Mouse (Mus musculus) heart, postnatal 25 days (tissue): Measurements from ENCODE around the gene P2rx2. TPM values are rescaled to one million over a fixed set of nuclear protein-coding genes. Genes with fewer than 3 reads are reported as not detected.

Experiments
- DNase-seq: peaks from one replicate; pipeline ENCODE4 v3.0.0; 2022; ENCODE audit warnings: low spot score
- intact Hi-C: fragments of 180-260 bp; cut with DNase I; formaldehyde crosslinking; loops from one replicate; pipeline ENCODE4 v1.15.1; 2025
- total RNA-seq, 2 experiments: library from RNA; stranded (reverse); gene quantifications; 2 replicates each; pipeline ENCODE4 v1.2.3; 2021

P2rx2 gene
- total RNA-seq, 2 experiments from 2014 or later = not detected

DNA sequence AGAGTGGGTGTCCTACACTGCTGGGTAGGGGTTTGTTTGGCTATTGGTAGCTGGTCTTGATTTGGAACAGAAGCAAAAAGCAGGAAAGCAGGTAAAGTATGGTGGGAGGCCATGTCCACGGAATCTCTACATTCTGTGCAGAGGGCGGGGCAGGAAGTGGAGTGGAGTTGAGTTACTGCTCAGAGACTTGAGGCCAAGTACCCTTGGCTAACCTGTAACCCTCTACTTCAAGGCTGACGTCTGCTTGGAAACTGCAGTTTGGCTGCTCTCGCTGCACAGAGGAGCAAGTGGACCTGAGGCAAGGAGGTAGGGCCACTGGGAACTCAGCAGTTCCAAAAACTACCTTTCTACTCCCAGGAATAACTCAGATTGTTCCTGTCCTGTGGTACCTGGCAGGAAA, 1.5 kb upstream of the P2rx2 start, which contains the start of gene Lrcol1:
Lrcol1 (plus strand) TSS at position 207 of the 400 bp plus-strand sequence.
- DNase-seq = no peak
- intact Hi-C loops = no loop called here

DNA sequence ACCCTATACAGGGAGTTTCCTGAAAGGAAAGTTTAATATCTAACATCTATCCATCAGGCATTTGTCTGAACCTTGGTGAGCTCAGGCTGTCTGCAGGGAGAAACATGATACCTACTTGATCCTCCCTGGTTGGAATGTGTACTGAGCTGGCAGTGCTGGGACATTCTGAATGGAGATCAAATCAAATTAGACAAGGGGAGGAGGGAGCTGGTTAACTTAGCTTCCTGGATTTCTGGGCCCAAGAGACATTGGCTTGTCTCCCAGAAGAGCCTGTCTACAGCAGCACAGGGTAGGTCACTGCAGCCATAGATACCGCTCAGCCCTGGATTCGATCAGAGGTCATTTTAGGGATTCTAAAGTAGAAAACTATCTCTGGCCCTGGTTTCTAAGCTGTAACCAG, 4.2 kb downstream of the P2rx2 start:
- no peak for DNase-seq
- intact Hi-C loops = no loop called here

DNA sequence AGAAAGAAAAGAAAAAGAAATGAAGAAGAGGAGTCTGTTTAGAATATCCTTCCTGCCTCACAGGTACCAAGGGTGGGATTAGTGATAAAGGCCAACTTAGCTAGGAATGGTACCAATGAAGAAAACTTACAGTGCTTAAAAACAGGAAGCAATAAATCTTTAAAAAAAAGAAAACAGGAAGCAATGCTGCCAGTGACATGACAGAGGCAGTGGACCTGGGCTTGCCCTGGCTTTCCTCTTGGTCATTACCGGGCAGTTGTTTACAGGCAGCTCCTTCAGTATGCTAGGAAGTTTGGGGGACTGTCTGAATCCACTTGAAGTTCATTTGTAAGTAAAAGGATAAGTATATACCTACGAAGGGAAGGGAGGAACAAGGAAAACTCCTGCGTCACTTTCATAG, 12.5 kb downstream of the P2rx2 start:
- DNase-seq = no peak

DNA sequence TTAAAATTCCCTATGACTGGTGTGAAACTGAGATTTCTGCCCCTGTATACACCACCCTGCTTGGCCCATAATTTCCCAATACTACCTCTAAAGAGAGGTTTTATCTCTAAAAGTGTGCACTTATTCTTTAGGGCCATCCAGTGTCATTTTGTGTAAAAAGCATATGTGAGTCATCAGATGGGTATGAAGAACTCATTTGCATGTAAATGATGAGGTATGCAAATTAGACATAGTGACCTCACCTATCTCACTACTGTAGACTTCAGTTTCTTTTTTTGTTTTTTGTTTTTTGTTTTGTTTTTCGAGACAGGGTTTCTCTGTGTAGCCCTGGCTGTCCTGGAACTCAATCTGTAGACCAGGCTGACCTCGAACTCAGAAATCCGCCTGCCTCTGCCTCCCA, 29.9 kb downstream of the P2rx2 start:
- intact Hi-C loops = no loop called here
- no peak for DNase-seq

More for the DNA sequence above, 12.5 kb downstream of the P2rx2 start:
- intact Hi-C loops = no loop called here

DNA sequence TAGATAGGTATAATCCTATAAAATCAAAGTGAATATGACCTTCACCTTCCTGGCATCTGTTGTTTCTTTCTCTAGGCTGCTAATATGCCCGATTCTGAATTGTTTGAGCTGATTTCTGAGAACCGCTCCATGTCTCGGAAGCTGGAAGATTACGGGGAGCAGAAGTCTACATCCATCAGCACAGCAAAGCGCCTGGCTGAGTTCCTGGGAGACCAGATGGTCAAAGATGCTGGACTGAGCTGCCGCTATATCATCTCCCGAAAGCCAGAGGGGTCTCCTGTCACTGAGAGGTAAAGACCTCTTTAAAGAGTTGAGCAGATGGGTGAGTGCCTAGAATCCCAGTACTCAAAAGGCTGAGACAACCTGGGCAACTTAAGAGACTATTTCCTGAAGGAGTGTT, 34.2 kb downstream of the P2rx2 start:
- no peak for DNase-seq
- intact Hi-C loops = no loop called here

DNA sequence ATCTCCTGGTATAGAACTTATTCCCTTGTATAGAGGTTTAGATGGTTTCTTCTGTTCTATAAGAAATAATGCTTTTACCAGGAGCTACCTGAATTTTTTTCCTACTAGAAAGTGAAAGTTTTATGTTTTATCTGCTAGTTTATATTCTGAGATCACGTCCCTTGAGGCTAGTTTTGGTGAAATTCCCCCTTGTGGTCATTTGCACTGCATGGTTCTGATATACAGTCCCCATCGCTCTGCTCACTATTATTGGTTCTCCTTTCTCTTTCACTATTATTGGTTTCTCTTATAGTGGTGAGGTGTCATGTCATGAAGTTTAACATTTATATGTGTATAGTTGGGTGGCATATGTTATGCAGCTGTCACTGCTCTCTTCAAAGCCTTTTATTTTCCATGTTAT, 42.4 kb downstream of the P2rx2 start:
- intact Hi-C loops = no loop called here
- no peak for DNase-seq

DNA sequence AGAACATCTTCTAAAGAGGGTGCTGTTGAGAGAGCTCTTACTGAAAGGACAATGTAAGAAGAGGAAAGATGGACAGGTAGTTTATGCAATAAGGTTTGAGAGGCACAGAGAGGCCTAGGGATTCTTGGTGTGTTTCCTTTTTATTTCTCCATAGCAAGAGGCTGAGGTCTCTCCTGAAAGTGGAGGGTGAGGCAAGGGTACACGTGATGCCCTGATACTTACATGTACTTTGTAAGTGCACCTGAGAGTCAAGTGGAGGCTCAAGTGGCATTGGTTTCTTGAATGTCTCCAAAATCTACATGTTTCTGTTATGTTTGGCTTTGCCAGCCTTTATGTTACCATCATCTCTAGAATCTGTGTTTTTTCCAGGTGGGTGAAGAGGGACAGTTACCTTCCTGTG, 46.4 kb downstream of the P2rx2 start:
- intact Hi-C loops = no loop called here

DNA sequence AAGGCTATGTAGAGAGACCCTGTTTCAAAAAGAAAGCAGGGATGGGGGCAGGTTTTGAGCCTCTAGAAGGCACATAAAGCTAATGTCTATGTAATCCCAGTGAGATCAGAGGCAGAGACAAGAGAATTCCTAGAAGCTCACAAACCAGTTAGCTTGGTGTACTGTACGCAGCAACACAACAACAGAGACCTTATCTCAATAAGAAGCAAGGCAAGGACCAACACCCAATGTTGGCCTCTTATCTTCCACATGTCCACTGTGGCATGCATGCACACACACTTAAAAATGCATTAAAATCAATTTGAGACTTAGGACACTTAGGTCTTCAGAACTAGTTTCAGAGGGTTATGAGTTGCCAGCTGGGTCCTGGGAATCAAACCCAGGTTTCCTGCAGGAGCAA, 51.4 kb downstream of the P2rx2 start:
- no peak for DNase-seq
- intact Hi-C loops = no loop called here

More for the DNA sequence above, 46.4 kb downstream of the P2rx2 start:
- no peak for DNase-seq

Other genes starting within 250 kb of the P2rx2 start
- gene Gm35315, start 248.8 kb downstream of the P2rx2 start, total RNA-seq = not detected
- not detected for gene Plcxd1, start 243.2 kb downstream of the P2rx2 start, total RNA-seq
- gene Gtpbp6, start 235.0 kb downstream of the P2rx2 start, total RNA-seq = 10 to 100 TPM; 27.6 to 31.0 TPM
- 1 to 10 TPM; 2.7 to 3.1 TPM for gene Zfp605, start 233.1 kb downstream of the P2rx2 start, total RNA-seq
- gene Chfr, start 207.4 kb downstream of the P2rx2 start, total RNA-seq = 10 to 100 TPM; 14.8 to 17.1 TPM
- gene Golga3, start 166.5 kb downstream of the P2rx2 start, total RNA-seq = 10 to 100 TPM; 46.2 to 47.0 TPM
- 10 to 100 TPM; 25.8 to 29.3 TPM for gene Ankle2, start 112.2 kb downstream of the P2rx2 start, total RNA-seq
- 10 to 100 TPM; 30.2 to 34.7 TPM for gene Pgam5, start 73.3 kb downstream of the P2rx2 start, total RNA-seq
- gene Pxmp2, start 57.0 kb downstream of the P2rx2 start, total RNA-seq = 10 to 100 TPM; 95.2 to 96.5 TPM
- 1 to 10 TPM; 1.8 to 2.3 TPM for gene Pole, start 56.9 kb downstream of the P2rx2 start, total RNA-seq
- not detected for gene Lrcol1, start 1.5 kb upstream of the P2rx2 start, total RNA-seq
- 10 to 100 TPM; 43.1 to 48.6 TPM for gene Fbrsl1, start 105.3 kb upstream of the P2rx2 start, total RNA-seq
- not detected for gene Galnt9, start 201.1 kb upstream of the P2rx2 start, total RNA-seq